Mouse (Mus musculus) hindbrain, embryonic 14.5 days (tissue): ENCODE measurements around the gene Pcdh8. TPM values are rescaled to one million over a fixed set of nuclear protein-coding genes. Genes with fewer than 3 reads are reported as not detected.

Source experiments
- ATAC-seq: fragments of 200-750 bp; cut with Nextera tagmentation; 2 replicates; pipeline ENCODE4 v1.8.0; 2017; ENCODE audit warnings: moderate number of reproducible peaks, mild to moderate bottlenecking, moderate TSS enrichment, moderate library complexity; ENCODE audit not compliant: low FRiP score
- DNase-seq: peaks from one replicate; pipeline ENCODE4 v3.0.0-alpha.2; 2015; ENCODE audit warnings: low spot score
- H3K27ac ChIP-seq: fragments of 300-500 bp; sonication (generic); 2 replicates; pipeline ENCODE4 v1.5.1; 2014; ENCODE audit warnings: mild to moderate bottlenecking, moderate library complexity
- H3K27me3 ChIP-seq: fragments of 300-500 bp; sonication (generic); 2 replicates; pipeline ENCODE4 v1.6.1; 2014; ENCODE audit warnings: mild to moderate bottlenecking, low read length, mixed read lengths; ENCODE audit not compliant: control insufficient read depth, insufficient read depth
- H3K36me3 ChIP-seq: fragments of 300-500 bp; sonication (generic); replicated peaks from 2 replicates; pipeline ENCODE4 v1.6.1; 2014; ENCODE audit not compliant: control insufficient read depth, insufficient read depth
- H3K4me1 ChIP-seq: fragments of 300-500 bp; sonication (generic); replicated peaks from 2 replicates; pipeline ENCODE4 v1.6.1; 2014; ENCODE audit warnings: antibody characterized with exemption, low read length, mixed read lengths; ENCODE audit not compliant: control insufficient read depth, insufficient read depth
- H3K4me2 ChIP-seq: fragments of 300-500 bp; sonication (generic); replicated peaks from 2 replicates; pipeline ENCODE4 v1.6.1; 2014; ENCODE audit warnings: mild to moderate bottlenecking, moderate library complexity
- H3K4me3 ChIP-seq: fragments of 300-500 bp; sonication (generic); replicated peaks from 2 replicates; pipeline ENCODE4 v1.5.1; 2014; ENCODE audit warnings: mild to moderate bottlenecking, low read length
- H3K9ac ChIP-seq: fragments of 300-500 bp; sonication (generic); 2 replicates; pipeline ENCODE4 v1.6.1; 2014
- H3K9me3 ChIP-seq: fragments of 300-500 bp; sonication (generic); 2 replicates; pipeline ENCODE4 v1.6.1; 2016; ENCODE audit warnings: low read length; ENCODE audit not compliant: control insufficient read depth
- WGBS: fragments of 180-500 bp; shearing (Covaris S2); extraction: QIAGEN DNeasy Blood & Tissue Kit; methylation state at CpG from one replicate; pipeline ENCODE4 v1.1.7; 2014; 5-methylcytosine and 5-hydroxymethylcytosine counted together
- polyA plus RNA-seq: library from polyadenylated mRNA; unstranded; fragments of >200 nt; fragmentation: Nextera tagmentation; extraction: Ambion mirVana; gene quantifications from 2 replicates; pipeline ENCODE4 v1.2.1, GENCODE M21; 2014

The Pcdh8 gene
- polyA plus RNA-seq: 40.5 and 52.0 TPM in 2 replicates

DNA sequence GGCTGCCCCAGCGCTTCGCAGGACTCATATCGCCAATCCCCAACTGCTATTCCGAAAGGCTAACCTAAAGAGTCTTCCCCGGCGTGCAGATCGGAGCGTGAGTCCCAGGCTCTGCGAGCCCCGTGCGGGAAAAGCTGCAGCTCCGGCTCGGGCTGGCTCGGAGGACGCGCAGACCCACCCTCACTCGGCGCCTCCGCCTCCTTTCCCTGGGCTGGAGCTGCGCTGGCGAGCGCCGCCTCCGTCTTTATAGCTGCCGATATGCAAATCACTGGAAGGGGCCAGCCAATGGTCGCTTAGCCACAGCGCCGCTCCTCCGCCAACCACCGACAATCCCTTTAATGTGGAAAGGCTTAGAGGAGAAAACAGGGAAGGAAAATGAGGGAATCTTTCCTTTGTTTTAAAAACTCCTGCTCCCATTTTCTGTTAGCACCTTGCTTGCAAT lies at the start of gene Pcdh8:
Pcdh8 (minus strand) TSS at position 219 of the 442 bp plus-strand sequence.
- no peaks in the 10 kb centered on the region for H3K9me3 ChIP-seq
- WGBS: under 1% methylated on average over 30 of the region's 30 CpGs
- H3K4me2 ChIP-seq: peak within 1 kb of the TSS; percentile 85
- ATAC-seq (peak; percentile 92), DNase-seq (peak; percentile 95)
- peak within 1 kb of the TSS; percentile 44 for H3K4me3 ChIP-seq
- peak within 1 kb of the TSS; percentile 74 for H3K9ac ChIP-seq
- peaks cover 24% of the 10 kb centered on the region; the same call in 1 of the 2 replicates for H3K27me3 ChIP-seq
- H3K4me1 ChIP-seq: peaks cover 33% of the 10 kb centered on the region
- H3K36me3 ChIP-seq: 0 out of 2 replicates have a peak, but pooled peaks cover 7% of the 10 kb centered on the region
- peak within 1 kb of the TSS; percentile 92 for H3K27ac ChIP-seq

DNA sequence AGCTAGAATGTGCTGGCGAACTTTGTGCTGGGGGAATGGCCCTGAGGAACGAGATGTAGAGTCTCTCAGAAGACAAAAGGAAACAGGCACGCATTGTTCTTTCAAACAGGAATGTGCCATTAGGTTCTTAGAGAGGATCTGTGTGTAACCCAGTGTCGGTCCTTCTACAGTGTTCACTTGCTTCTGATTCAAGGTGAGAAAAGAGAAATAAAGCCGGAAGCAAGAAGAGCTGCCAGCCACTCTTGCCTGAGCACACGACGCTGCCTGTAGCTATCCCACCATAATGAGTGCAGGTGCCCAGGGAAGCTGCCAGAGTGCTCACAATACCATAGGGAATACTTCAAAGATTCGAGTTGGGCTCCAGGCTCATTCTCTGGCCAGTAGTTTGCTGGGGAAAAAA lies 43.6 kb upstream of the Pcdh8 start:
- ATAC-seq (no peak), DNase-seq (no peak)
- Histone ChIP-seq H3K9me3 (no peaks in the 10 kb centered on the region), H3K27me3 (no peaks in the 10 kb centered on the region), H3K4me1 (no peaks in the 10 kb centered on the region), H3K36me3 (no peaks in the 10 kb centered on the region), H3K27ac (no peak overlapping the region), H3K4me3 (no peak overlapping the region), H3K9ac (no peak overlapping the region), H3K4me2 (no peak overlapping the region)
- WGBS: 41% methylated on average over 8 of the region's 8 CpGs

DNA sequence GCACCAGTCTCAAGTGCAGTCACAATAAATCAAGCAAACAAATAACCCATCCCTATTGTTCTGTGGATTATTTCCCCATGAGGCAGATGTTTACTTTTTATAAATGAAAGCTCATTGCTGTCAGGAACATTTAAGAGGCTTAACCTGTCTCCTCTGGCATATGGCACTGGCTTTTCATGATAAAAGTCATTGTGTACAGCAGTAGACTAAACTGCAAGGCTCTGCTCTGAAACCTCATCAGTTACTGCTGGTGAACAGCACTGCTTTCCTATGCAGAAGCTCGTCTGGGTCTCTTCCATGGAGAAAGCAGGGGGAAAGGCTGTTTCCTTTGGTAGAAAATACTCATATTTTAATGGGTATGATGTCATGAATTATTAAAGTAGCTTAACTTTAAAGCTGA lies 43.0 kb upstream of the Pcdh8 start:
- no peaks in the 10 kb centered on the region for H3K9me3 ChIP-seq
- no peaks in the 10 kb centered on the region for H3K27me3 ChIP-seq
- H3K4me3 ChIP-seq: no peak overlapping the region
- ATAC-seq (no peak), DNase-seq (peak; percentile 29)
- H3K4me1 ChIP-seq: no peaks in the 10 kb centered on the region
- no peaks in the 10 kb centered on the region for H3K36me3 ChIP-seq
- no peak overlapping the region for H3K9ac ChIP-seq
- H3K27ac ChIP-seq: no peak overlapping the region
- 18% methylated on average over 1 of the region's 1 CpGs for WGBS
- no peak overlapping the region for H3K4me2 ChIP-seq

DNA sequence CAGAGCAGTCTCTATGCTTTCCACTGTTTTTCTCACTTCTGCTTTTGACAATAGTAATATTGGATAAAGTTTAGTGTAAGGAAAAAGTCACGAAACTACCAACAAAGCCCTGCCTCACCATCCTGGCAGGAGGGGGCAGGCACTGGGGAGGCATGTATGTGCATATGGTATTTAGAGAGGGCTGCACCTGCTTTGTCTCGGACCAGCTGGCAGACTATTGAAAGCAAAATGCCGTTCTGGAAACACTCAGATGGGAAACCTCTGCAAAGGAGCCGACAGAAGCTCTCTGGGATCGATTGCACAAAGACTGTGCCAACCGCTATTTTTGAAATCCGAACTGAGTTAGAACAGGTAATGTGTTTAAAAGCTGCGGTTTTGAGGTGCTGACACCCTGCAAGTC lies 22.1 kb upstream of the Pcdh8 start:
- Histone ChIP-seq H3K27ac (no peak overlapping the region), H3K4me2 (no peak overlapping the region), H3K36me3 (no peaks in the 10 kb centered on the region), H3K4me3 (no peak overlapping the region), H3K9me3 (0 out of 2 replicates have a peak, but pooled peaks cover 4% of the 10 kb centered on the region), H3K4me1 (no peaks in the 10 kb centered on the region), H3K27me3 (no peaks in the 10 kb centered on the region), H3K9ac (no peak overlapping the region)
- 65% methylated on average over 8 of the region's 8 CpGs for WGBS
- DNase-seq (no peak), ATAC-seq (no peak)

DNA sequence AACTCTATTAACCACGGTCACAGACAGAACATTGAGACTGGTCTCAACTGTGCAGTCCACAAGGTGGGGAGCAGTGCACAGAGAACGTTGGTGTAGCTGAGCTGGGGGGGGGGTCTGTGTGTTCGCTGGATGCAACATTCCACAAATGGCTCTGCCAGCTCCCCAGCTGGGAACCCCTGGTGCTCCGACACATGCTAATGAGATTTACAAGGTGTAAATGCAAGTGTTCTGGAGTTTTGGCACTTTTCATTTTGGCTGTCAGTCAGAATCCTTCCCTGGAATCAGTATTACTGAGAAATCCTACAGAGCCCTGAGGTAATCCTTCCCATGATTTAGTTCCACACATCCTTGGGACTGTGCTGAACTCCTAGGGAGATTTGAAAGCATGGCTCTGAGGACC lies 18.4 kb upstream of the Pcdh8 start:
- no peaks in the 10 kb centered on the region for H3K36me3 ChIP-seq
- ATAC-seq: no peak
- no peaks in the 10 kb centered on the region for H3K4me1 ChIP-seq
- no peak overlapping the region for H3K4me3 ChIP-seq
- 28% methylated on average over 4 of the region's 4 CpGs for WGBS
- H3K9me3 ChIP-seq: no peaks in the 10 kb centered on the region
- H3K27ac ChIP-seq: no peak overlapping the region
- H3K9ac ChIP-seq: no peak overlapping the region
- no peak for DNase-seq
- no peaks in the 10 kb centered on the region for H3K27me3 ChIP-seq
- no peak overlapping the region for H3K4me2 ChIP-seq

DNA sequence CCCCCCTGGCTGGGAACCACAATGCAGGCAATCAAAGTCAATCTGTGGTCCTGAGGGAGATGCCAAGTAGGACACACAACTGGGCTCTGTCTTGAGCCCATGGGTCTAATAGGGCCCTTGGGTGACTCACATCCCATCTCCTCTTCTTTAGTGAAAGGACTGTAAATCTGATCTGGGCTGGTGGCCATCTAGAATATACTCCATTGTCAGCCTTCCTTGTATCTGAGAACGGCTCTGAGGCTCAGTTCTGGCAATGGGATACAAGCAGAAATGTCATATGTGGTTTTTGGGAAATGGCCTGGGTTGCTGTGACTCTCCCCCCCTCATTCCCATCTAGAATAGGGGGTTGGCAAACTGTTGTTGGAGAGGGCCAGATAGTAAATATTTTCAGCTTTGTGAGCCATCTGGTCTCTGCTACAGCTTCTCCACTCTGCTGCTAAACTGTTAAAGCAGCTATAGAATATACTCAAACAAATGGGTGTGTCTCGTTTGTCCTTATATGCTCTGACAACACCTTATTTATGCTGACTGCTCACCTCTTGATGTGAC lies 17.6 kb upstream of the Pcdh8 start:
- Histone ChIP-seq H3K4me2 (no peak overlapping the region), H3K27ac (no peak overlapping the region), H3K9ac (no peak overlapping the region), H3K9me3 (no peaks in the 10 kb centered on the region), H3K4me3 (no peak overlapping the region), H3K4me1 (no peaks in the 10 kb centered on the region), H3K36me3 (no peaks in the 10 kb centered on the region), H3K27me3 (no peaks in the 10 kb centered on the region)
- ATAC-seq: no peak
- DNase-seq: no peak
- 78% methylated on average over 2 of the region's 2 CpGs for WGBS

DNA sequence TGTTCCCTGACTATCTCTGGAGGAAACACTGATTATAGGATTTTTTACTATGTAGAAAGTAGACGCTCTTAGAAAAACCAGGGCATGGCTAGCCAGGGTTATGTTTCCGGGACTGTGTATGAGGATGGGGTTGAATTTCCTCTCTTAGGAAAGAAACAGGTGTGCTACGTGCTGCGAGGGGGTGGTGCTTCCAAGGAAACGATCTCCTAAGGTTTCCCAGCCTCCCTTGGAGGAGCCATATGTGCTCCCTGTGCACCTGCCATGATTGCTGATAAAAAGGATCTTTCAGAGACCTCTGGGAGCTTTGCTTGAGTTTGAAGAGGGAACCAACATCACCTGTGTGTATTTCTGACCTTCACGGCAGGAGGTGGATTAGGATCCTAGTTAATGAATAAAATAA lies 16.8 kb upstream of the Pcdh8 start:
- no peaks in the 10 kb centered on the region for H3K27me3 ChIP-seq
- H3K9me3 ChIP-seq: no peaks in the 10 kb centered on the region
- no peak overlapping the region for H3K9ac ChIP-seq
- H3K27ac ChIP-seq: no peak overlapping the region
- no peak for ATAC-seq
- no peak for DNase-seq
- H3K4me3 ChIP-seq: no peak overlapping the region
- no peaks in the 10 kb centered on the region for H3K4me1 ChIP-seq
- H3K36me3 ChIP-seq: no peaks in the 10 kb centered on the region
- 94% methylated on average over 6 of the region's 6 CpGs for WGBS
- H3K4me2 ChIP-seq: no peak overlapping the region

DNA sequence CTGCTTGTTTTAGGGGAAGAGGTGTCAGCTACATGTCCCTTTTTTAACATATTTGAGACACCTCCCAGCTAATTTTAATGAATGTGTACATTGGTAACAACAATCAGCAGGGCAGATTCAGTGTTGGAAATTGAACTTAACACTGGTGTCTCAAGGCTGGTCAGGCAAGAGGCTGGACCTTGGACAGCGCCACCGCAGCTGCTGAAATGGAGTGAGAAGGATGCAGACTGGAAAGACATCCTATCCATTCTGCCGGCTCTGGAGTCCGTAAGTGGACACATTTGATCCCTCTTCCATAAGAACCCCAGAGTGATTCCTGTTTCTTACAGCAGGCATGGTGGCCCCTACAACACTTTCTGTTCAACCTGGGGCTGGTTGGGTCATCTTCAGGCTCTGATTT lies 14.3 kb upstream of the Pcdh8 start:
- 65% methylated on average over 4 of the region's 4 CpGs for WGBS
- ATAC-seq: no peak
- no peak overlapping the region for H3K4me3 ChIP-seq
- H3K4me2 ChIP-seq: no peak overlapping the region
- H3K9me3 ChIP-seq: no peaks in the 10 kb centered on the region
- H3K9ac ChIP-seq: no peak overlapping the region
- no peak for DNase-seq
- no peak overlapping the region for H3K27ac ChIP-seq
- no peaks in the 10 kb centered on the region for H3K27me3 ChIP-seq
- H3K36me3 ChIP-seq: no peaks in the 10 kb centered on the region
- H3K4me1 ChIP-seq: no peaks in the 10 kb centered on the region; the same call in 1 of the 2 replicates

DNA sequence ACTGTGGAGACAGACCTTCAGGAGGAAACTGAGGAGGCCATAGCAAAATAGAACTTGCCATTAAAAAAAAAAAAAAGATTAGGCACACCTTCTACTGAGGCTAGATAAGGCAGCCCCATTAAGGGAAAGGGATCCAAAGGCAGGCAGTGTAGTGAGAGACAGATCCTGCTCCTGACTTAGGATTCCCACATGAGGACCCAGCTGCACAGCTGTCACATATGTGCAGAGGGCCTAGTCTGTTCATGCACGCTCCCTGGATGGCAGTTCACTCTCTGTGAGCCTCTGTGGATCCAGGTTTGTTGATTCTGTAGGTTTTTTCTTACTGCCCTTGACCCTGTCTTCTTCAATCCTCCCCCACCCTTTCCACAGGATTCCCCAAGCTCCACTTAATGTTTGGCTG lies 9.8 kb upstream of the Pcdh8 start:
- Histone ChIP-seq H3K27me3 (no peaks in the 10 kb centered on the region), H3K4me3 (no peak overlapping the region), H3K4me2 (no peak overlapping the region), H3K4me1 (no peaks in the 10 kb centered on the region; the same call in 1 of the 2 replicates), H3K9ac (no peak overlapping the region), H3K27ac (no peak overlapping the region), H3K36me3 (no peaks in the 10 kb centered on the region), H3K9me3 (no peaks in the 10 kb centered on the region)
- no peak for DNase-seq
- no peak for ATAC-seq
- WGBS: 31% methylated on average over 1 of the region's 1 CpGs

DNA sequence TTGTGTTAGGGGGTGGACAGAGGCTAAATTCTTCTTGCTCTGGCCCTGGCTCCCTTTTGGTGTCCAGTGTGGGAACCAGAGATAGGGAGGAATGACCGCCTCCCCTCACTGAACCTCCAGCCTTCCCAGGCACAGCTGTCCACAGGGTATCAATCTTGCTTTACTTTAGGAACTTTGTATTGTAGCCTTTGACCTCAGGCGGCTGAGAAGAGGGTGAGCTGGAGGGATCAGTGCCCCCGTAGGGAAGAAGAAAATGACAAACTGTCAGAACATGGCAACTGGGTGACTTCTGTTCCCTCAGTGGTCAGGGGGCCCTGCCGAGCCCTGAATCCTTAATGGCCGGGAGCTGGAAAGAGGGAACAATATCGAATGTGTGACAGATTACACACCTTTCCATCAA lies 9.2 kb upstream of the Pcdh8 start:
- H3K4me1 ChIP-seq: no peaks in the 10 kb centered on the region; the same call in 1 of the 2 replicates
- WGBS: 9% methylated on average over 6 of the region's 6 CpGs
- no peak for DNase-seq
- H3K36me3 ChIP-seq: no peaks in the 10 kb centered on the region
- no peaks in the 10 kb centered on the region for H3K9me3 ChIP-seq
- no peak overlapping the region for H3K4me3 ChIP-seq
- H3K27ac ChIP-seq: no peak overlapping the region
- no peak for ATAC-seq
- no peak overlapping the region for H3K9ac ChIP-seq
- no peak overlapping the region for H3K4me2 ChIP-seq
- no peaks in the 10 kb centered on the region for H3K27me3 ChIP-seq
